Mouse (Mus musculus): ENCODE measurements around the gene Mfap1a.
"Not testable (repeated sequence)": the region's sequence is repeated elsewhere in the genome, so short reads cannot be mapped to it uniquely, and the experiment has no call there.

Mfap1a gene

GRCm38 (mm10) chr2:121505942-121506882 lies at the start of gene Mfap1a, which contains the start of gene Wdr76:
Gene Mfap1a, minus strand, starts transcription at chr2:121506665.
Gene Wdr76, plus strand, starts transcription at chr2:121506723.
- peak; percentile 61 to 75 for DNase-seq (ENCODE audit: low spot score in 2 of 2)

DNA sequence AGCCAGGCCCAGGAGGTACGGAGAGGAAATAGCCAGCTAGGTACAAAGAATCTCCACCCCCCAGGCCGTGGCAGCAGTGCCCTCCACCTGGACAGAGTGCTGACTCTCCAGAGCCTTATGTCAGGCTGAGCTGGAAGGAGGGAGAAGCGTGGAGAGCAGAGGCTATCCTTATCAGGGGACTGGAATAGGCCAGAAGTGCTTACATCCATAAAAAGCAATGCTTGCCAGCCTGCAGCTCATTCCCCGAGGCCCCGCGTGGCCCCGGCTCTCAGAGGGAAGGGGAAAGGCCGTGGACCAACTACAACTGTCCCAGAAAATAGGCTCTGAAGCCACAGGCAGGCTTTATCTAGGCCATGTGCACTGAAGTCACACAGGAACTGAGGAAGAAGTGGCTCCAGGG lies 44.8 kb upstream of the Mfap1a start:
- DNase-seq (ENCODE audit: low spot score in 2 of 2): no peak

GRCm38 (mm10) chr2:121549630-121550029 lies 43.2 kb upstream of the Mfap1a start:
- no peak for DNase-seq (ENCODE audit: low spot score in 2 of 2)

DNA sequence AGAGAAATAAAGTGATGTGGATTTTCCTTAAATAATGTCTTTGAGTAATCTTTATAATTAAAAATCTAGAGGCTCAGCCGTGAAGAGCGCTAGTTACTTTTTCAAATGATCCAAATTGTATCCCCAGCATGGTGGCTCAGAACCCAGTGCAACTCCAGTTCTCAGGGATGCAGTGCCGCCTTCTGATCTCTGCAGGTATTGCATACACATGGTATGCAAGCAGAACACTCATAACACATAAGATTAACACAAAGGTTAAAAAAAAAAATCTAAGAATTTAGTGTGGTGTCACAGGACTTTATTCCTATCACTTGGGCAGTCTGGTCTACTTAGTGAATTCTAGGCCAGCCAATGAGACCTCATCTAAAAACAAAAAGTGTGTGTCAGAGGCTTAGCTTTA lies 38.4 kb upstream of the Mfap1a start:
- no peak for DNase-seq (ENCODE audit: low spot score in 2 of 2)

- DNase-seq (ENCODE audit: low spot score in 2 of 2): no peak
These were observed 18.6 kb upstream of the Mfap1a start for GRCm38 (mm10) chr2:121525056-121525455.

DNA sequence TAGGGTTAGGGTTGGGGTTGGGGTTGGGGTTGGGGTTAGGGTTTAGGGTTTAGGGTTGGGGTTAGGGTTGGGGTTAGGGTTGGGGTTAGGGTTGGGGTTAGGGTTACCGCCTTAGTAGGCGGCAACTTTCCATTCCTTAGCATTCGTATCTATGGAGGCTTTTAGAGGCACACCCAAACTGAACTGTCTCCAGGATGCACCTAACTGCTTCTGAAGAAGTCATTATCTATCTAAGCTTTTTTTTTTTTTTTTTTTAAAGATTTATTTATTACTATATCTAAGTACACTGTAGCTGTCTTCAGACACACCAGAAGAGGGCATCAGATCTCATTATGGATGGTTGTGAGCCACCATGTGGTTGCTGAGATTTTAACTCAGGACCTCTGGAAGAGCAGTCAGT lies 16.4 kb upstream of the Mfap1a start:
- DNase-seq (ENCODE audit: low spot score in 2 of 2): not testable (repeated sequence)

- no peak for DNase-seq (ENCODE audit: low spot score in 2 of 2)
These were observed 15.5 kb upstream of the Mfap1a start for GRCm38 (mm10) chr2:121522006-121522405.

DNA sequence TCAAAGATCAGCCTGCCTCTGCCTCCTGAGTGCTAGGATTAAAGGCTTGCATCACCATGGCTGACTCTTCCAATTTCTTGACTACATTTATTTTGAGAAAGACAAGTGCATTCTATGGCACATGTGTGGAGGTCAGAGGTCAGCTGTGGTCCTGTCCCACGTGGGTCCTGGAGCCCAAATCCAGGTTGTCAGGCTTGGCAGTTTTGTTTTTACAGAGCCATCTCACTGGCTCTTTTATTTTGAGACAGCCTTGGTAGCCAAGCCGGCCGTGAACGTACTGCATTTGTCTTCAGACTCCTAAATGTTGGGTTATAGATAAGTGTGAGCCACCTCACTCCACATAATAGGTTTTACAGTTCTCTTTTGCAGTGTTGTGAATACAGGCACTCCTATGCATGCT lies 12.2 kb upstream of the Mfap1a start:
- not testable (repeated sequence) for DNase-seq (ENCODE audit: low spot score in 2 of 2)

GRCm38 (mm10) chr2:121518106-121518505 lies 11.6 kb upstream of the Mfap1a start:
- DNase-seq (ENCODE audit: low spot score in 2 of 2): no peak

DNA sequence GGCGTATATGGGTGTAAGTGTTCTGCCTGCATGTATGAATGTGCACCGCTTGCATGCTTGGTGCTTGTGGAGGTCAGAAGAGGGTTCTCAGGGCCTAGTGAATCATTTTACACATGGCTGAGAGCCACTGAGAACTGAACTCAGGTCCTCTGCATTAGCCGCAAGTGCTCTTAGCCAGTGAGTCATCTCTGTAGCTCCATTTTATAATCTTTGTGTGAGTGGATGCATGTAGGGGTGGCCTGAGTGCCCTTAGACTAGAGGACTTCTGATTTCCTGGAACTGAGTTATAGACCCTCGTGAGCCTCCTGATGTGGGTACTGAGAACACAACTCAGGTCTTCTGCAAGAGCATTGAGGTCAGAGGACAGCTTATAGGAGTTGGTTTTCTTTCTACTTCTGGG lies 7.7 kb upstream of the Mfap1a start:
- no peak for DNase-seq (ENCODE audit: low spot score in 2 of 2)

GRCm38 (mm10) chr2:121512991-121513765 lies 6.7 kb upstream of the Mfap1a start:
- DNase-seq (ENCODE audit: low spot score in 2 of 2): not testable (repeated sequence)

GRCm38 (mm10) chr2:121511401-121511800 lies 4.9 kb upstream of the Mfap1a start:
- no peak for DNase-seq (ENCODE audit: low spot score in 2 of 2)

GRCm38 (mm10) chr2:121509584-121509983 lies 3.1 kb upstream of the Mfap1a start:
- peak; percentile 39 to 42 for DNase-seq (ENCODE audit: low spot score in 2 of 2)

- no peak for DNase-seq (ENCODE audit: low spot score in 2 of 2)
These were observed 1.5 kb upstream of the Mfap1a start for GRCm38 (mm10) chr2:121507951-121508330.

DNA sequence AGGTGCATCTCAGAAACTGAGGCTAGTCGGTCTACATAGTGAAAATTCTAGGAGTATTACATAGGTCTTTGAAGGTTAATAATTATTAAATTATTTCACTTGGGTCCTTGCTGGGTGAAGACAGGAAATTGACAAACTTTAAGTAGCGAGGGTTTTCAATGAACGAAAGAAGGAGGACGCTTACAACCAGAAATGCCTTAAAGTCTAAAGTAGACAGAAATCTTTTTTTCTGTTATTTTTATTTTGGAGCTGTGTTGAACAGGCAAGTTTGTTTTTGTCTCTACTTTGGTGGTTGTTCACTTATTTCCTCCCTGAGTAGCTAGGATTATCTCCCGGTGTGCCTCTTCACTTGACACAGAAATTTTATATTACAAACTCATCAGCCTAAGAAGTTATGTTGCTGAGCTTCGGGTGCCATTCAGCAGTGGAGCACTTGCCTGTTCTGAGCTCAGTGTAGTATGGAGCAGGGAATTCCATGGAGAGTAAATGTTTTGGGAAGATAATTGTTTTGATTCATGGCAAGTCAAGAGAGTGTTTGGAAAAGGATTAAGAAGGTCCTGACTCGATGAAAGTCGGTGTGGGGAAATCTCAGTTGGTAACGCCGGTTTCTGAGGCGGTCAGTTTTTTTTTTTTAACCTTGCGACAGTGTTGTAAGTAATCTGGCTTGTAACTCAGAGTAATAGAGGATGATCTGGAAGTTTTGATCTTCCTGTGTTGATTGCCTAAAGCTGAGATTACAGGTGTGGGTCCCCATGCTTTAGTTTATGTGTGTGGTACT lies 897 bp upstream of the Mfap1a start:
- DNase-seq (ENCODE audit: low spot score in 2 of 2): no peak

DNA sequence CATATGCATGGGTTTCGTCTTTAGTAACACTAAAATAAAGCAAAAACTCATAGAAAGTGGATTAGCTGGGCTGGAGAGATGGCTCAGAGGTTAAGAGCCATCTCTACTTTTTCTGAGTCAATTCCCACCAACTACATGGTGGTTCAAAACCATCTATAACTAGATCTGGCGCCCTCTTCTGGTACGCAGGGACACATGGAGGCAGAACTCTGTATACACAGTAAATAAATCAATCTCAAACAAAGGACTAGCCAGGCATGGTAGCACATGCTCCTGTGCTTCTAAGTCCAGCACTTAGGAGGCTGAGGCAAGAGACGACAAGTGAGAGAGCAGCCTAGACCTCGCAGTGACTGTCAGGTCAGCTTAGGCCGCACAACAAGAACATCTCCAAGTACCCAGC lies 4.9 kb downstream of the Mfap1a start:
- not testable (repeated sequence) for DNase-seq (ENCODE audit: low spot score in 2 of 2)

GRCm38 (mm10) chr2:121484403-121484802 lies 22.1 kb downstream of the Mfap1a start:
- DNase-seq (ENCODE audit: low spot score in 2 of 2): not testable (repeated sequence)

DNA sequence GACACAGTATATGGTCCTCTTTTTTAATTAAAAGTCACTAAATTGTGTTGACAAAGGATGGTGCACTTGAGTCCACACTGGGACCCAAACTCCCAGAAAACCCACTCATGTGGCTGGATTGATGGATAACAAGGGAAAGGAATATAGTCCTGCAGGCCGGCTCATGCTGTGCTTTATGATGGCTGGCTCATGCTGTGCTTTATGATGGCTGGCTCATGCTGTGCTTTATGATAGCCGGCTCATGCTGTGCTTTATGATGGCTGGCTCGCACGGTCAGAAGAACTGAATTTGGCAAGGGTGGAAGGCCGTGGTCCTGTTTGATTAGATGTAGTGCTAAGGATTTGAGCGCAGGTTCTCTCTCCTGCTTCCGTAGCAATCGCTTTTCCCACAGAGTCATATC lies 22.9 kb downstream of the Mfap1a start:
- DNase-seq (ENCODE audit: low spot score in 2 of 2): no peak

DNA sequence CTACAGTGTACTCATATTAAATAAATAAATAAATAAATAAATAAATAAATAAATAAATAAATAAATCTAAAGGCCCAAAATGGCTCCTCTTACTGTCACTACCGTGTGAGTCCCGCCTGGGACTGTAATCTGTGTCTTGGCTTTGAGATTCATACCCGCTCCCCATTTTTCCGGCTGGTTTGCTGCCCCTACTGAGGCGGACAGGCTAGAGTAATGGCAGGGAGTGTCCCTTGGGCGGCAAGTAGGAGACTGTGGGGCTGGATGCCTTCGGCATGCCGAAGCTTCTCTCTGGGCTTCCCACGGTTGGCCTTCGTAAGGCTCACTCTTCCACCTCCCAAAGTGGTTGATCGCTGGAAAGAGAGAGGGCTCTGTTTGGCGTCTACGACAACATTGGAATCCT lies 25.5 kb downstream of the Mfap1a start:
- DNase-seq (ENCODE audit: low spot score in 2 of 2): not testable (repeated sequence)

DNA sequence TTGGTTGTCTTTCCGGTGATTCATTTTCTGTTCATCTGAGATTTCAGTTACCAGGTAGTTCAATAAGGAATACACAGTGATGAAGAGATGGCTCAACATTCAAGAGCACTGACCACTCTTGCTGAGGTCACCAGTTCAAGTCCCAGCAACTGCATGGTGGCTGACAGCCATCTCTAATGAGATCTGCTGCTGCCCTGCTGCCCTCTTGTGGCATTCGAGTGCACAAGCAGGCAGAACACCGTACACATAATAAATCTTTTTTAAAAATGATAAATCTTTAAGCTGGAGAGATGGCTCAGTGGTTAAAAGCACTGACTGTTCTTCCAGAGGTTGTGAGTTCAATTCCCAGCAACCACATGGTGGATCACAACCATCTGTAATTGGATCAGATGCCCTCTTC lies 26.0 kb downstream of the Mfap1a start:
- peak in 1 of 2 experiments; percentile 35 for DNase-seq (ENCODE audit: low spot score in 2 of 2)

DNA sequence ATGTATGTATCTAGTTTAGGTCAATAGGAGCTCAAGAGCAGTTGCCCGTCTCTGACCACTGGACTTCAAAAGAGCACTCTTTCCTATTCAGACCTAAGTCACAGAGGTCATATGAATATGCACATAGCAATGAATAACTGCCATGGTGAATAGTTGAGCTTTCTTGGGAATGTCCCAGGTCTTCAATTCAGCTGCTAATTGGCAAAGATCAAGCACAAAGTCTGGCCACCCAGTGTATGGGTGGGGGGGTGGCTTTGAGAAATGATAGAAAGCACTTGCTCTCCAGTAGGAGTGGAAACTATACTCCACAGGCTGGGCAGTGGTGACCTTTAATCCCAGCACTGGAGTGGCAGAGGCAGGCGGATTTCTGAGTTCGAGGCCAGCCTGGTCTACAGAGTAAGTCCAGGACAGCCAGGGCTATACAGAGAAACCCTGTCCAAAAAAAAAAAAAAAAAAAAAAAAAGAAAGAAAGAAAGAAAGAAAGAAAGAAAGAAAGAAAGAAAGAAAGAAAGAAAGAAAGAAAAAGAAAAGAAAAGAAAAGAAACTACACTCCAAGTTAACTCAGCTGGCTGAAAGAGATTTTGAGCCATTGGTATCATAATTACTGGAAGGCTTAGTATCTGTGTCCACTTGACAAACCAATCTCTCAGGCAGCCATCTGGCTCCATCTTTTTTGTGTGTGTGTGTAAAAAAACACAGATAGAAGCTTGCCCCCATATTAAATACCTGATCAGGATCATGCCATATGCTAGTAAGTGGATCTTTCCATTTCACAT lies 28.8 kb downstream of the Mfap1a start:
- DNase-seq (ENCODE audit: low spot score in 2 of 2): no peak
